Mouse (Mus musculus) cerebellum, adult 2 months (tissue): ENCODE measurements at regions not wholly inside any gene's neighbourhood (a gene's known extent, or its start where the extent isn't known, plus 50 kb on each side); places are given as distances from the start of the nearest gene placed in this dataset.
"Not testable (repeated sequence)": the region's sequence is repeated elsewhere in the genome, so short reads cannot be mapped to it uniquely, and the experiment has no call there.

Experiments used
- CTCF ChIP-seq: fragments of 200-500 bp; IDR thresholded peaks from 2 replicates; pipeline ENCODE4 v1.5.1; 2011; ENCODE audit warnings: low read depth, mild to moderate bottlenecking, control low read depth, low read length, moderate library complexity, borderline replicate concordance; ENCODE audit not compliant: insufficient read depth
- POLR2A ChIP-seq: fragments of 200-500 bp; IDR thresholded peaks from 2 replicates; pipeline ENCODE4 v1.6.1; 2011; ENCODE audit warnings: low read length, control low read depth, borderline replicate concordance; ENCODE audit not compliant: insufficient read depth

DNA sequence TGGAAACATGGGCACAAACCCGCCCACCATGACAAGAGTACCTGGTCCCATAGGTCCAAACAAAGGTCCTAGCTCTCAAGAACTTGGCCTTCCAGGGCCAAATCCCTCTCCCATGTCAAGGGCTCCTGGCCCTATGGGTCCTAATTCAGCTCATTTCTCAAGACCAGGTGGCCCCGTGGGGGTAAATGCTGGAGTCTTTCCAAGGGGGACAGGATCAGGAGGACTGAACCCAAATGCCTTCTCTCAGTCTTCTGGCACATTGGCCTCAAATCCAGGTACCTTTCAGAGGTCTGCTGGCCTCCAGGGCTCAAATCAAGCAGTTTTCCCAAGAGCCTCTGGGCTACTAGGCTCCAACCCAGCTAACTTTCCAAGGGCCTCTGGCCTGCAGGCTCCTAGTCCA, 347.9 kb upstream of the Dab2 start:
- TF ChIP-seq POLR2A, CTCF: not testable (repeated sequence)
